Mouse (Mus musculus) intestine, postnatal 0 days (tissue): ENCODE data around the gene Fam131c. TPM values are rescaled to one million over a fixed set of nuclear protein-coding genes. Genes with fewer than 3 reads are reported as not detected.

Source experiments
- ATAC-seq: fragments of 200-750 bp; cut with Nextera tagmentation; 2 replicates; pipeline ENCODE4 v1.8.0; 2017; ENCODE audit warnings: mild to moderate bottlenecking, moderate TSS enrichment, moderate library complexity
- H3K27ac ChIP-seq: fragments of 300-500 bp; sonication (generic); 2 replicates; pipeline ENCODE4 v1.5.1; 2014; ENCODE audit warnings: mild to moderate bottlenecking, low read depth, low read length, moderate library complexity
- H3K27me3 ChIP-seq: fragments of 300-500 bp; sonication (generic); replicated peaks from 2 replicates; pipeline ENCODE4 v1.6.1; 2014; ENCODE audit warnings: low read length, mixed read lengths; ENCODE audit not compliant: control insufficient read depth, insufficient read depth
- H3K36me3 ChIP-seq: fragments of 300-500 bp; sonication (generic); 2 replicates; pipeline ENCODE4 v1.6.1; 2014; ENCODE audit warnings: mild to moderate bottlenecking, moderate library complexity; ENCODE audit not compliant: control insufficient read depth, insufficient read depth
- H3K4me1 ChIP-seq: fragments of 300-500 bp; sonication (generic); replicated peaks from 2 replicates; pipeline ENCODE4 v1.6.1; 2014; ENCODE audit warnings: antibody characterized with exemption, low read length, mixed read lengths; ENCODE audit not compliant: control insufficient read depth, insufficient read depth
- H3K4me2 ChIP-seq: fragments of 300-500 bp; sonication (generic); replicated peaks from 2 replicates; pipeline ENCODE4 v1.6.1; 2014; ENCODE audit warnings: low read depth, mild to moderate bottlenecking, moderate library complexity
- H3K4me3 ChIP-seq: fragments of 300-500 bp; sonication (generic); 2 replicates; pipeline ENCODE4 v1.5.1; 2014; ENCODE audit warnings: low read depth, low read length
- H3K9ac ChIP-seq: fragments of 300-500 bp; sonication (generic); 2 replicates; pipeline ENCODE4 v1.6.1; 2014; ENCODE audit warnings: mild to moderate bottlenecking, low read depth, low read length
- H3K9me3 ChIP-seq: fragments of 300-500 bp; sonication (generic); 2 replicates; pipeline ENCODE4 v1.6.1; 2016; ENCODE audit warnings: mixed run types; ENCODE audit not compliant: control insufficient read depth
- CTCF ChIP-seq: sonication (generic); IDR thresholded peaks from 2 replicates; pipeline ENCODE4 v1.5.1; 2016; ENCODE audit warnings: low read depth, mild to moderate bottlenecking, control low read depth, antibody characterized with exemption, moderate library complexity
- WGBS: fragments of 180-500 bp; shearing (Covaris S2); extraction: QIAGEN DNeasy Blood & Tissue Kit; methylation state at CpG from one replicate; pipeline ENCODE4 v1.1.7; 2014; 5-methylcytosine and 5-hydroxymethylcytosine counted together
- polyA plus RNA-seq: library from polyadenylated mRNA; unstranded; fragments of >200 nt; fragmentation: Nextera tagmentation; extraction: Ambion mirVana; gene quantifications from 2 replicates; pipeline ENCODE4 v1.2.1, GENCODE M21; 2015

The Fam131c gene
- polyA plus RNA-seq, 1 experiment from 2014 or later: 1.4 TPM

- TF ChIP-seq CTCF: no peak
- H3K27me3 ChIP-seq: no peaks in the 10 kb centered on the region
- 62% methylated on average over 9 of the region's 9 CpGs for WGBS
- ATAC-seq: no peak
- no peaks in the 10 kb centered on the region for H3K9me3 ChIP-seq
- H3K36me3 ChIP-seq: no peaks in the 10 kb centered on the region
- peaks cover 5% of the 10 kb centered on the region; the same call in 1 of the 2 replicates for H3K4me1 ChIP-seq
- peak within 1 kb of the TSS; percentile 17; the same call in 1 of the 2 replicates for H3K4me3 ChIP-seq
- peak within 1 kb of the TSS; percentile 28; the same call in 1 of the 2 replicates for H3K27ac ChIP-seq
- H3K4me2 ChIP-seq: peak within 1 kb of the TSS; percentile 38
- peak within 1 kb of the TSS; percentile 31; the same call in 1 of the 2 replicates for H3K9ac ChIP-seq
These were observed 52.3 kb downstream of the Fam131c start, which contains the start of gene Hspb7 for GRCm38 (mm10) chr4:141420192-141420829. TSS of gene Hspb7 (plus strand) at chr4:141420779.

GRCm38 (mm10) chr4:141420886-141421285 lies 52.9 kb downstream of the Fam131c start:
- H3K36me3 ChIP-seq: no peaks in the 10 kb centered on the region
- 22% methylated on average over 9 of the region's 9 CpGs for WGBS
- peaks cover 11% of the 10 kb centered on the region; the same call in 1 of the 2 replicates for H3K4me1 ChIP-seq
- no peak for TF ChIP-seq CTCF
- no peaks in the 10 kb centered on the region for H3K9me3 ChIP-seq
- peak; percentile 71 for ATAC-seq
- H3K9ac ChIP-seq: peak overlapping the region; percentile 31; the same call in 1 of the 2 replicates
- no peak overlapping the region for H3K4me3 ChIP-seq
- no peaks in the 10 kb centered on the region for H3K27me3 ChIP-seq
- H3K27ac ChIP-seq: 0 out of 2 replicates have a peak overlapping the region, but pooled peaks have one; percentile 28
- H3K4me2 ChIP-seq: peak overlapping the region; percentile 38; the same call in 1 of the 2 replicates

GRCm38 (mm10) chr4:141421423-141421822 lies 53.4 kb downstream of the Fam131c start:
- ATAC-seq: peak; percentile 49
- Histone ChIP-seq H3K27me3 (no peaks in the 10 kb centered on the region), H3K9ac (peak overlapping the region; percentile 31; the same call in 1 of the 2 replicates), H3K27ac (peak overlapping the region; percentile 28; the same call in 1 of the 2 replicates), H3K4me2 (peak overlapping the region; percentile 38), H3K4me3 (peak overlapping the region; percentile 17; the same call in 1 of the 2 replicates), H3K36me3 (no peaks in the 10 kb centered on the region), H3K4me1 (peaks cover 13% of the 10 kb centered on the region; the same call in 1 of the 2 replicates), H3K9me3 (no peaks in the 10 kb centered on the region)
- 53% methylated on average over 14 of the region's 14 CpGs for WGBS
- TF ChIP-seq CTCF: peak; percentile 32

GRCm38 (mm10) chr4:141422841-141423240 lies 54.8 kb downstream of the Fam131c start:
- no peak overlapping the region for H3K27ac ChIP-seq
- H3K27me3 ChIP-seq: no peaks in the 10 kb centered on the region
- H3K4me3 ChIP-seq: no peak overlapping the region
- WGBS: 85% methylated on average over 5 of the region's 5 CpGs
- H3K4me2 ChIP-seq: 0 out of 2 replicates have a peak overlapping the region, but pooled peaks have one; percentile 38
- H3K9me3 ChIP-seq: no peaks in the 10 kb centered on the region
- TF ChIP-seq CTCF: no peak
- H3K9ac ChIP-seq: no peak overlapping the region
- H3K36me3 ChIP-seq: no peaks in the 10 kb centered on the region
- no peak for ATAC-seq
- H3K4me1 ChIP-seq: peaks cover 13% of the 10 kb centered on the region; the same call in 1 of the 2 replicates

- Histone ChIP-seq H3K36me3 (no peaks in the 10 kb centered on the region), H3K27me3 (no peaks in the 10 kb centered on the region), H3K9me3 (no peaks in the 10 kb centered on the region), H3K4me1 (peaks cover 13% of the 10 kb centered on the region; the same call in 1 of the 2 replicates), H3K27ac (no peak overlapping the region), H3K9ac (no peak overlapping the region), H3K4me3 (no peak overlapping the region), H3K4me2 (no peak overlapping the region)
- TF ChIP-seq CTCF: no peak
- ATAC-seq: no peak
- 81% methylated on average over 5 of the region's 5 CpGs for WGBS
These were observed 55.3 kb downstream of the Fam131c start for GRCm38 (mm10) chr4:141423288-141423687.

- 85% methylated on average over 13 of the region's 13 CpGs for WGBS
These were observed 55.8 kb downstream of the Fam131c start for GRCm38 (mm10) chr4:141423691-141424431.

More at GRCm38 (mm10) chr4:141423691-141424431, 55.8 kb downstream of the Fam131c start:
- Histone ChIP-seq H3K27ac (no peak overlapping the region), H3K4me3 (no peak overlapping the region), H3K36me3 (no peaks in the 10 kb centered on the region), H3K4me2 (no peak overlapping the region), H3K9ac (no peak overlapping the region), H3K9me3 (no peaks in the 10 kb centered on the region), H3K4me1 (peaks cover 13% of the 10 kb centered on the region; the same call in 1 of the 2 replicates), H3K27me3 (no peaks in the 10 kb centered on the region)
- ATAC-seq: no peak
- TF ChIP-seq CTCF: no peak
